Mouse (Mus musculus): ENCODE measurements at regions not wholly inside any gene's neighbourhood (a gene's known extent, or its start where the extent isn't known, plus 50 kb on each side); places are given as distances from the start of the nearest gene placed in this dataset.

DNA sequence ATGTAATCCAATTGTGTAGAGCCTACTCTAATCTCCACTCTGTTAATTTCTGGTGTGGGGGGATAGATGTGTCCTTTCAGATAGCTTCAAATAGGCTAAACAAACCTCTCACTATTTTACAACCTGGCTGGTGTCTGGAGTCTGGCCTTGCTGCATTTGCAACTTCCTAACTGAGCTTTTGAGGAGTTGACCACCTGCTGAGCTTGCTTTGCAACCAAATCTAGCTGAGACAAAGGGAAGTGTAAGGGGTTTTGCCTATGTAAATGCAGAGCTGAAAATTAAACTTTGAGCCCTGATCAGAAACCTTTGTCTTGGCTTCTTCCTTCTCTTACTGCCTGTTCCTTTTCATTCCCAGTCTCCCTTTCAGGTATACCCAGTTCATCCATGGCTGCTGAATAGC, 404.3 kb downstream of the Cetn3 start:
- TF ChIP-seq POLR2A (IDR thresholded peaks at IDR 0.05; ENCODE audit: borderline replicate concordance, extremely low read depth, insufficient read depth, insufficient read length, poor library complexity, severe bottlenecking) (no peak), CTCF (IDR thresholded peaks at IDR 0.05; ENCODE audit: borderline replicate concordance, extremely low read depth, insufficient read depth, insufficient read length) (no peak)

Data from brain, embryonic 14.5 days (tissue).